Mouse (Mus musculus) liver, embryonic 12.5 days (tissue): Measurements from ENCODE around the gene Isoc2b. TPM values are rescaled to one million over a fixed set of nuclear protein-coding genes. Genes with fewer than 3 reads are reported as not detected.

ENCODE experiments used
- ATAC-seq: fragments of 200-750 bp; cut with Nextera tagmentation; 2 replicates; pipeline ENCODE4 v1.8.0; 2017; ENCODE audit warnings: moderate number of reproducible peaks, mild to moderate bottlenecking, moderate library complexity
- H3K27ac ChIP-seq: fragments of 300-500 bp; sonication (generic); 2 replicates; pipeline ENCODE4 v1.5.1; 2016; ENCODE audit warnings: mild to moderate bottlenecking
- H3K27me3 ChIP-seq: fragments of 300-500 bp; sonication (generic); replicated peaks from 2 replicates; pipeline ENCODE4 v1.6.1; 2016; ENCODE audit warnings: mild to moderate bottlenecking, moderate library complexity
- H3K36me3 ChIP-seq: fragments of 300-500 bp; sonication (generic); 2 replicates; pipeline ENCODE4 v1.6.1; 2016; ENCODE audit warnings: mild to moderate bottlenecking, moderate library complexity
- H3K4me1 ChIP-seq: fragments of 300-500 bp; sonication (generic); 2 replicates; pipeline ENCODE4 v1.6.1; 2016
- H3K4me2 ChIP-seq: fragments of 300-500 bp; sonication (generic); 2 replicates; pipeline ENCODE4 v1.6.1; 2016; ENCODE audit warnings: mild to moderate bottlenecking, moderate library complexity
- H3K4me3 ChIP-seq: fragments of 300-500 bp; sonication (generic); 2 replicates; pipeline ENCODE4 v1.5.1; 2016; ENCODE audit warnings: mild to moderate bottlenecking, moderate library complexity
- H3K9ac ChIP-seq: fragments of 300-500 bp; sonication (generic); 2 replicates; pipeline ENCODE4 v1.6.1; 2016; ENCODE audit warnings: mild to moderate bottlenecking, moderate library complexity
- H3K9me3 ChIP-seq: fragments of 300-500 bp; sonication (generic); replicated peaks from 2 replicates; pipeline ENCODE4 v1.6.1; 2016; ENCODE audit warnings: mild to moderate bottlenecking, moderate library complexity
- WGBS: fragments of 180-500 bp; shearing (Covaris S2); methylation state at CpG from one replicate; pipeline ENCODE4 v1.1.7; 2016; ENCODE audit not compliant: insufficient replicate concordance; 5-methylcytosine and 5-hydroxymethylcytosine counted together
- polyA plus RNA-seq: library from polyadenylated mRNA; unstranded; fragments of >200 nt; fragmentation: Nextera tagmentation; extraction: Ambion mirVana; gene quantifications from 2 replicates; pipeline ENCODE4 v1.2.1, GENCODE M21; 2016

The Isoc2b gene
- polyA plus RNA-seq, 1 experiment from 2014 or later: 3.9 TPM

- H3K9me3 ChIP-seq: no peaks in the 10 kb centered on the region
- no peak overlapping the region for H3K27ac ChIP-seq
- H3K27me3 ChIP-seq: peaks cover 54% of the 10 kb centered on the region
- WGBS: 54% methylated on average over 11 of the region's 11 CpGs
- no peaks in the 10 kb centered on the region for H3K4me1 ChIP-seq
- ATAC-seq: no peak
- H3K36me3 ChIP-seq: no peaks in the 10 kb centered on the region
- no peak overlapping the region for H3K9ac ChIP-seq
- H3K4me2 ChIP-seq: no peak overlapping the region
- no peak overlapping the region for H3K4me3 ChIP-seq
These were observed 19.3 kb downstream of the Isoc2b start for GRCm38 (mm10) chr7:4850621-4851314.

- Histone ChIP-seq H3K9me3 (no peaks in the 10 kb centered on the region), H3K4me1 (0 out of 2 replicates have a peak, but pooled peaks cover 4% of the 10 kb centered on the region), H3K36me3 (no peaks in the 10 kb centered on the region), H3K27me3 (peaks cover 68% of the 10 kb centered on the region), H3K9ac (no peak overlapping the region), H3K27ac (no peak overlapping the region), H3K4me3 (no peak overlapping the region), H3K4me2 (no peak overlapping the region)
- no peak for ATAC-seq
- 45% methylated on average over 9 of the region's 9 CpGs for WGBS
These were observed 20.7 kb downstream of the Isoc2b start for GRCm38 (mm10) chr7:4849372-4849771.

GRCm38 (mm10) chr7:4844917-4845309 is 25.1 kb downstream of the Isoc2b start:
- Histone ChIP-seq H3K9me3 (no peaks in the 10 kb centered on the region), H3K36me3 (no peaks in the 10 kb centered on the region), H3K4me2 (peak overlapping the region; percentile 57), H3K9ac (no peak overlapping the region), H3K27ac (no peak overlapping the region), H3K4me3 (peak overlapping the region; percentile 27), H3K27me3 (peaks cover 96% of the 10 kb centered on the region), H3K4me1 (0 out of 2 replicates have a peak, but pooled peaks cover 7% of the 10 kb centered on the region)
- WGBS: 2% methylated on average over 13 of the region's 13 CpGs
- ATAC-seq: peak; percentile 46; the same call in 1 of the 2 replicates

- Histone ChIP-seq H3K4me2 (peak within 1 kb of the TSS; percentile 57), H3K27me3 (peaks cover 99% of the 10 kb centered on the region), H3K36me3 (no peaks in the 10 kb centered on the region), H3K9me3 (no peaks in the 10 kb centered on the region), H3K27ac (no peak within 1 kb of the TSS), H3K4me1 (0 out of 2 replicates have a peak, but pooled peaks cover 7% of the 10 kb centered on the region), H3K4me3 (peak within 1 kb of the TSS; percentile 27), H3K9ac (no peak within 1 kb of the TSS)
- peak; percentile 18; the same call in 1 of the 2 replicates for ATAC-seq
- 6% methylated on average over 39 of the region's 41 CpGs for WGBS
These were observed 25.7 kb downstream of the Isoc2b start, which contains the start of gene Shisa7 for GRCm38 (mm10) chr7:4844245-4844916. Shisa7 (minus strand) TSS chr7:4844696.

- no peak overlapping the region for H3K27ac ChIP-seq
- 4% methylated on average over 34 of the region's 34 CpGs for WGBS
- H3K4me2 ChIP-seq: peak overlapping the region; percentile 57
- no peaks in the 10 kb centered on the region for H3K36me3 ChIP-seq
- H3K4me1 ChIP-seq: 0 out of 2 replicates have a peak, but pooled peaks cover 7% of the 10 kb centered on the region
- ATAC-seq: no peak
- no peak overlapping the region for H3K9ac ChIP-seq
- H3K4me3 ChIP-seq: 0 out of 2 replicates have a peak overlapping the region, but pooled peaks have one; percentile 27
- H3K27me3 ChIP-seq: peaks cover 97% of the 10 kb centered on the region
- H3K9me3 ChIP-seq: no peaks in the 10 kb centered on the region
These were observed 26.3 kb downstream of the Isoc2b start for GRCm38 (mm10) chr7:4843604-4844244.

GRCm38 (mm10) chr7:4842634-4843131 is 27.4 kb downstream of the Isoc2b start:
- ATAC-seq: no peak
- 2% methylated on average over 16 of the region's 16 CpGs for WGBS
- H3K4me3 ChIP-seq: no peak overlapping the region
- H3K9ac ChIP-seq: no peak overlapping the region
- H3K36me3 ChIP-seq: no peaks in the 10 kb centered on the region
- H3K27me3 ChIP-seq: peaks cover 99% of the 10 kb centered on the region
- H3K27ac ChIP-seq: no peak overlapping the region
- H3K9me3 ChIP-seq: no peaks in the 10 kb centered on the region
- H3K4me1 ChIP-seq: 0 out of 2 replicates have a peak, but pooled peaks cover 7% of the 10 kb centered on the region
- H3K4me2 ChIP-seq: 0 out of 2 replicates have a peak overlapping the region, but pooled peaks have one; percentile 12

- H3K9me3 ChIP-seq: no peaks in the 10 kb centered on the region
- H3K4me1 ChIP-seq: 0 out of 2 replicates have a peak, but pooled peaks cover 7% of the 10 kb centered on the region
- no peak overlapping the region for H3K27ac ChIP-seq
- no peak for ATAC-seq
- H3K4me2 ChIP-seq: no peak overlapping the region
- 49% methylated on average over 5 of the region's 5 CpGs for WGBS
- no peak overlapping the region for H3K4me3 ChIP-seq
- no peak overlapping the region for H3K9ac ChIP-seq
- H3K27me3 ChIP-seq: peaks cover 99% of the 10 kb centered on the region
- H3K36me3 ChIP-seq: no peaks in the 10 kb centered on the region
These were observed 28.0 kb downstream of the Isoc2b start for GRCm38 (mm10) chr7:4842077-4842476.

GRCm38 (mm10) chr7:4837639-4838038 is 32.4 kb downstream of the Isoc2b start:
- 14% methylated on average over 1 of the region's 1 CpGs for WGBS
- Histone ChIP-seq H3K27ac (no peak overlapping the region), H3K4me3 (no peak overlapping the region), H3K4me2 (no peak overlapping the region), H3K9ac (no peak overlapping the region), H3K27me3 (peaks cover 97% of the 10 kb centered on the region), H3K4me1 (peaks cover 7% of the 10 kb centered on the region; the same call in 1 of the 2 replicates), H3K9me3 (no peaks in the 10 kb centered on the region), H3K36me3 (no peaks in the 10 kb centered on the region)
- ATAC-seq: no peak; the same call in 1 of the 2 replicates

GRCm38 (mm10) chr7:4836351-4836792 is 33.7 kb downstream of the Isoc2b start:
- ATAC-seq: peak; percentile 37; the same call in 1 of the 2 replicates
- under 1% methylated on average over 51 of the region's 51 CpGs for WGBS

GRCm38 (mm10) chr7:4835631-4836327 is 34.3 kb downstream of the Isoc2b start:
- peak overlapping the region; percentile 68 for H3K4me2 ChIP-seq
- peaks cover 7% of the 10 kb centered on the region; the same call in 1 of the 2 replicates for H3K4me1 ChIP-seq
- peak overlapping the region; percentile 45 for H3K4me3 ChIP-seq
- ATAC-seq: no peak
- H3K9ac ChIP-seq: no peak overlapping the region
- no peak overlapping the region for H3K27ac ChIP-seq
- H3K36me3 ChIP-seq: no peaks in the 10 kb centered on the region
- peaks cover 94% of the 10 kb centered on the region for H3K27me3 ChIP-seq
- no peaks in the 10 kb centered on the region for H3K9me3 ChIP-seq
- 8% methylated on average over 33 of the region's 34 CpGs for WGBS

More at GRCm38 (mm10) chr7:4836351-4836792, 33.7 kb downstream of the Isoc2b start:
- no peak overlapping the region for H3K9ac ChIP-seq
- H3K4me2 ChIP-seq: peak overlapping the region; percentile 68
- no peaks in the 10 kb centered on the region for H3K36me3 ChIP-seq
- peaks cover 94% of the 10 kb centered on the region for H3K27me3 ChIP-seq
- peak overlapping the region; percentile 45 for H3K4me3 ChIP-seq
- H3K27ac ChIP-seq: no peak overlapping the region
- H3K4me1 ChIP-seq: peaks cover 7% of the 10 kb centered on the region; the same call in 1 of the 2 replicates
- H3K9me3 ChIP-seq: no peaks in the 10 kb centered on the region

- no peaks in the 10 kb centered on the region for H3K9me3 ChIP-seq
- no peaks in the 10 kb centered on the region for H3K4me1 ChIP-seq
- no peak overlapping the region for H3K4me2 ChIP-seq
- no peaks in the 10 kb centered on the region for H3K36me3 ChIP-seq
- ATAC-seq: no peak
- WGBS: 5% methylated on average over 12 of the region's 12 CpGs
- no peak overlapping the region for H3K4me3 ChIP-seq
- H3K27ac ChIP-seq: no peak overlapping the region
- peaks cover 77% of the 10 kb centered on the region for H3K27me3 ChIP-seq
- no peak overlapping the region for H3K9ac ChIP-seq
These were observed 39.6 kb downstream of the Isoc2b start for GRCm38 (mm10) chr7:4830476-4830875.
